Mouse (Mus musculus): ENCODE results near the gene Gstp1. TPM values are rescaled to one million over a fixed set of nuclear protein-coding genes. Genes with fewer than 3 reads are reported as not detected.
"Not testable (repeated sequence)": the region's sequence is repeated elsewhere in the genome, so short reads cannot be mapped to it uniquely, and the experiment has no call there.

Gene Gstp1
- polyA plus RNA-seq, 1 experiment = 745 TPM

GRCm38 (mm10) chr19:4070311-4070710 lies 32.5 kb upstream of the Gstp1 start:
- H3K4me1 ChIP-seq (ENCODE audit: control insufficient read depth, insufficient read depth, low read length) = peaks cover 32% of the 10 kb centered on the region
- H3K27me3 ChIP-seq (replicated peaks; ENCODE audit: control insufficient read depth, insufficient read depth, low read length) = no peaks in the 10 kb centered on the region
- no peaks in the 10 kb centered on the region for H3K36me3 ChIP-seq (ENCODE audit: control insufficient read depth, insufficient read depth, low read length)
- H3K4me3 ChIP-seq (ENCODE audit: insufficient read depth, low read depth, low read length) = no peak overlapping the region
- no peak overlapping the region for H3K27ac ChIP-seq (ENCODE audit: insufficient read depth, low read depth, low read length)
- no peak for DNase-seq
- TF ChIP-seq CTCF (conservative IDR thresholded peaks at IDR 0.05; ENCODE audit: insufficient read depth, insufficient read length, low read depth, low read length) = no peak
- no peak for TF ChIP-seq POLR2A (IDR thresholded peaks at IDR 0.05; ENCODE audit: low read depth, low read length)
- 85% methylated on average over 15 of the region's 15 CpGs for WGBS

GRCm38 (mm10) chr19:4068717-4069410 lies 31.1 kb upstream of the Gstp1 start:
- no peak for DNase-seq
- Histone ChIP-seq H3K4me3 (ENCODE audit: insufficient read depth, low read depth, low read length) (no peak overlapping the region), H3K27ac (ENCODE audit: insufficient read depth, low read depth, low read length) (peak overlapping the region; percentile 91), H3K4me1 (ENCODE audit: control insufficient read depth, insufficient read depth, low read length) (peaks cover 31% of the 10 kb centered on the region), H3K27me3 (replicated peaks; ENCODE audit: control insufficient read depth, insufficient read depth, low read length) (no peaks in the 10 kb centered on the region), H3K36me3 (ENCODE audit: control insufficient read depth, insufficient read depth, low read length) (no peaks in the 10 kb centered on the region)
- 43% methylated on average over 15 of the region's 15 CpGs for WGBS
- TF ChIP-seq POLR2A (IDR thresholded peaks at IDR 0.05; ENCODE audit: low read depth, low read length) (no peak), CTCF (conservative IDR thresholded peaks at IDR 0.05; ENCODE audit: insufficient read depth, insufficient read length, low read depth, low read length) (no peak)

DNA sequence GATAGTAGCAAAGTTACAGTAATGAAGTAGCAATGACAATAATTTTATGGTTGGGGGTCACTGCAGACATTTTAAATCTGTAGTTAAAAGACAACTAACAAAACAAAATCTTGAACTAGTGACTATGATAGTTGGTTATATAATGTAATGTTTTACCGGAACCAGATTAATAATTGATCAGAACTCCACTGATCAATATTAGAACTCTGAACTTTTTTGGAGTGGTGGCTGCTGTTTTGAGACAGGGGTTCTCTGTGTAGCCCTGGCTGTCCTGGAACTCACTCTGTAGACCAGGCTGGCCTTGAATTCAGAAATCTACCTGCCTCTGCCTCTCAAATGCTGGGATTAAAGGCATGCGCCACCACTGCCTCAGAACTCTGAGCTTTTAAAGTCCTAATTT lies 30.5 kb upstream of the Gstp1 start:
- peaks cover 25% of the 10 kb centered on the region for H3K4me1 ChIP-seq (ENCODE audit: control insufficient read depth, insufficient read depth, low read length)
- not testable (repeated sequence) for H3K4me3 ChIP-seq (ENCODE audit: insufficient read depth, low read depth, low read length); H3K36me3 ChIP-seq (ENCODE audit: control insufficient read depth, insufficient read depth, low read length); H3K27me3 ChIP-seq (replicated peaks; ENCODE audit: control insufficient read depth, insufficient read depth, low read length)
- WGBS = 60% methylated on average over 2 of the region's 2 CpGs
- DNase-seq = peak; percentile 52
- H3K27ac ChIP-seq (ENCODE audit: insufficient read depth, low read depth, low read length) = peak overlapping the region; percentile 91

- Histone ChIP-seq H3K27me3 (replicated peaks; ENCODE audit: control insufficient read depth, insufficient read depth, low read length) (no peaks in the 10 kb centered on the region), H3K4me1 (ENCODE audit: control insufficient read depth, insufficient read depth, low read length) (peaks cover 19% of the 10 kb centered on the region), H3K27ac (ENCODE audit: insufficient read depth, low read depth, low read length) (peak overlapping the region; percentile 88), H3K36me3 (ENCODE audit: control insufficient read depth, insufficient read depth, low read length) (no peaks in the 10 kb centered on the region), H3K4me3 (ENCODE audit: insufficient read depth, low read depth, low read length) (no peak overlapping the region)
- DNase-seq = no peak
- no peak for TF ChIP-seq CTCF (conservative IDR thresholded peaks at IDR 0.05; ENCODE audit: insufficient read depth, insufficient read length, low read depth, low read length)
- TF ChIP-seq POLR2A (IDR thresholded peaks at IDR 0.05; ENCODE audit: low read depth, low read length) = no peak
These were observed 29.1 kb upstream of the Gstp1 start for GRCm38 (mm10) chr19:4066877-4067276.

DNA sequence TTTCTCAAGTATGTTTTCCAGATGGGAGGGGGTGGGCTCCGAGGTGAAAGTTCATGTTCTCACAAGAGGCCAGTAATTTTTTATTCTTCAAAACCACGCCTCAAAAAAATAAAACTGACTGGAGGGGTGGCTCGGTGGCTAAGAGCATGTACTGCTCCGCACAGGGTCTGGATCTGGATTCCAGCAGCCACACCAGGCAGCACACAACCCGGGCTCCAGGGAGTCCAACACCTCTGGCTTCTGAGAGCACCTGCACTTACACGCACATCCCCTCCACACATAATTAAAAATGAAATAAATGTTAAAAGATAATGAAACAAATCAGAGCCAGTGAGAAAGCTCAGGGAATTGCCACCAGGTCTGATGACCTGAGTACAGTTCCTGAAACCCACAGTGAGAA lies 28.5 kb upstream of the Gstp1 start:
- TF ChIP-seq CTCF (conservative IDR thresholded peaks at IDR 0.05; ENCODE audit: insufficient read depth, insufficient read length, low read depth, low read length) (no peak), POLR2A (IDR thresholded peaks at IDR 0.05; ENCODE audit: low read depth, low read length) (no peak)
- H3K27ac ChIP-seq (ENCODE audit: insufficient read depth, low read depth, low read length) = peak overlapping the region; percentile 78; the same call in 1 of the 2 replicates
- H3K4me1 ChIP-seq (ENCODE audit: control insufficient read depth, insufficient read depth, low read length) = peaks cover 19% of the 10 kb centered on the region
- DNase-seq = peak; percentile 51
- H3K4me3 ChIP-seq (ENCODE audit: insufficient read depth, low read depth, low read length) = no peak overlapping the region
- H3K27me3 ChIP-seq (replicated peaks; ENCODE audit: control insufficient read depth, insufficient read depth, low read length) = no peaks in the 10 kb centered on the region
- 46% methylated on average over 6 of the region's 6 CpGs for WGBS
- no peaks in the 10 kb centered on the region for H3K36me3 ChIP-seq (ENCODE audit: control insufficient read depth, insufficient read depth, low read length)

DNA sequence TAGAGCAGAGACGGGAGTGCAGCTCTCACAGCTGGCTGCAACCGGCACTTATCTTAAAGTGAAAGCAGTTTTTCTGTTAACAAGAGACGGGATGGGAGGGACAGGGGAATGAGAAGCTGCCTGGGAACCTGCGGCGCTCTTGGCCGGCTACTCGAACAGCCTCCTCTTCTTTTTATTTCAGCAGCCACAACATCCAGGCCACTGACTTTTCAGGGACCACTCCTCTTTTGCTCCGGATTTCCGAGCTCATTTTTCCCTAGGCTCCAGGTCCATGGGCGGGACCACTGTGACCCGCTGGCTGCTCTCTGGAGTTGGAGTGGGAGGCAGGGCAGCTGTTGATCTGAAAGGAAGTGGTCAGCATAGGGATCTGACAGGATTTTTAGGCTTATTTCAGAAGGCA lies 26.7 kb upstream of the Gstp1 start:
- not testable (repeated sequence) for H3K4me3 ChIP-seq (ENCODE audit: insufficient read depth, low read depth, low read length)

DNA sequence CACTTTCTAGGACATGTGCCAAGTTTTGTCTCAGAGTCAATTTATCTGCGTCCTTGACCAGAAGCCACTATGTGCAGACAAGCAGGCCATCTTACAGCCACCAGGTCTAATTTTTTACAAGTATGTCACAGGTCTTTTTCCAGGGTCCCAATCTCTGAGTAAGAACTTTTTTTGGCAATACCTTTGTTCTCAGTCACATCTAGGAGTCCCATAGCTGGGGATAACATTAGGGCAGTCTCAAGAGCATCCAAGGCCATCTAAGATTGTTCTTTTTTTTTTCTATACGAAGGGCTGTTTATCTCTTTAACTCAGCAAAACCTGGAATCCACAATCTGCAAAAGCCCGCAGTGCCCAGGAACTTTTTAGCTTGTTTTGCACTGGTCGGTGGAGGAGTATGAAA lies 25.6 kb upstream of the Gstp1 start:
- H3K36me3 ChIP-seq (ENCODE audit: control insufficient read depth, insufficient read depth, low read length); H3K27me3 ChIP-seq (replicated peaks; ENCODE audit: control insufficient read depth, insufficient read depth, low read length); H3K27ac ChIP-seq (ENCODE audit: insufficient read depth, low read depth, low read length); DNase-seq; H3K4me3 ChIP-seq (ENCODE audit: insufficient read depth, low read depth, low read length): not testable (repeated sequence)
- H3K4me1 ChIP-seq (ENCODE audit: control insufficient read depth, insufficient read depth, low read length) = peaks cover 11% of the 10 kb centered on the region
- 56% methylated on average over 4 of the region's 4 CpGs for WGBS

More for the DNA sequence above, 26.7 kb upstream of the Gstp1 start:
- H3K36me3 ChIP-seq (ENCODE audit: control insufficient read depth, insufficient read depth, low read length); DNase-seq; H3K27ac ChIP-seq (ENCODE audit: insufficient read depth, low read depth, low read length); H3K27me3 ChIP-seq (replicated peaks; ENCODE audit: control insufficient read depth, insufficient read depth, low read length): not testable (repeated sequence)
- WGBS = 0% methylated on average over 7 of the region's 11 CpGs
- peaks cover 19% of the 10 kb centered on the region for H3K4me1 ChIP-seq (ENCODE audit: control insufficient read depth, insufficient read depth, low read length)

Measured in kidney, adult 2 months (tissue).